Mouse (Mus musculus) megakaryocyte, embryonic 14.5 days (primary cell): ENCODE measurements around the gene Ucma.

ENCODE experiments used
- FLI1 ChIP-seq: IDR thresholded peaks from 2 replicates; pipeline ENCODE4 v1.6.1; 2012; ENCODE audit warnings: low read length, inconsistent platforms, mixed read lengths
- GATA1 ChIP-seq: IDR thresholded peaks from 3 replicates; pipeline ENCODE4 v1.6.1; 2012; ENCODE audit warnings: mixed read lengths, low read length, inconsistent platforms, borderline replicate concordance

- TF ChIP-seq FLI1: no peak
- TF ChIP-seq GATA1: no peak
Measured at GRCm38 (mm10) chr2:4950986-4951385, 24.9 kb upstream of the Ucma start.
